Mouse (Mus musculus) liver, adult 2 months (tissue): ENCODE measurements at regions not wholly inside any gene's neighbourhood (a gene's known extent, or its start where the extent isn't known, plus 50 kb on each side); places are given as distances from the start of the nearest gene placed in this dataset.

Experiments used
- DNase-seq: peaks from one replicate; pipeline ENCODE4 v3.0.0-alpha.2; 2011; ENCODE audit warnings: low read depth, low spot score; ENCODE audit errors: extremely low read depth
- H3K27ac ChIP-seq: fragments of 200-500 bp; replicated peaks from 2 replicates; pipeline ENCODE4 v1.5.1; 2012; ENCODE audit warnings: low read depth, mild to moderate bottlenecking, control low read depth, inconsistent platforms, low read length; ENCODE audit not compliant: insufficient read depth
- H3K27me3 ChIP-seq: fragments of 200-500 bp; 2 replicates; pipeline ENCODE4 v1.6.1; 2012; ENCODE audit warnings: mild to moderate bottlenecking, moderate library complexity, low read length, inconsistent platforms; ENCODE audit not compliant: control insufficient read depth, insufficient read depth
- H3K36me3 ChIP-seq: fragments of 200-500 bp; 2 replicates; pipeline ENCODE4 v1.6.1; 2012; ENCODE audit warnings: low read length, inconsistent platforms; ENCODE audit not compliant: control insufficient read depth, insufficient read depth
- H3K4me1 ChIP-seq: fragments of 200-500 bp; 2 replicates; pipeline ENCODE4 v1.6.1; 2011; ENCODE audit warnings: low read length; ENCODE audit not compliant: control insufficient read depth, insufficient read depth
- H3K4me3 ChIP-seq: fragments of 200-500 bp; 2 replicates; pipeline ENCODE4 v1.5.1; 2011; ENCODE audit warnings: low read depth, mild to moderate bottlenecking, control low read depth, low read length, moderate library complexity; ENCODE audit not compliant: insufficient read depth
- H3K79me2 ChIP-seq: fragments of 200-500 bp; 2 replicates; pipeline ENCODE4 v1.6.1; 2012; ENCODE audit warnings: inconsistent platforms, mild to moderate bottlenecking, low read length, moderate library complexity; ENCODE audit not compliant: control insufficient read depth, insufficient read depth
- H3K9ac ChIP-seq: fragments of 200-500 bp; 2 replicates; pipeline ENCODE4 v1.6.1; 2012; ENCODE audit warnings: low read depth, mild to moderate bottlenecking, control low read depth, inconsistent platforms, low read length
- CTCF ChIP-seq: fragments of 200-500 bp; IDR thresholded peaks from 2 replicates; pipeline ENCODE4 v1.5.1; 2011; ENCODE audit warnings: low read depth, low read length, control low read depth
- POLR2A ChIP-seq: fragments of 200-500 bp; IDR thresholded peaks from 2 replicates; pipeline ENCODE4 v1.6.1; 2011; ENCODE audit warnings: low read length, control low read depth; ENCODE audit not compliant: insufficient read depth; ENCODE audit errors: extremely low read depth
- WGBS: fragments of 180-500 bp; shearing (Covaris S2); methylation state at CpG from one replicate; pipeline ENCODE4 v1.1.7; 2018; 5-methylcytosine and 5-hydroxymethylcytosine counted together

- Histone ChIP-seq H3K36me3 (no peaks in the 10 kb centered on the region), H3K27me3 (no peaks in the 10 kb centered on the region), H3K9ac (no peak overlapping the region), H3K79me2 (no peaks in the 10 kb centered on the region), H3K4me3 (no peak overlapping the region), H3K4me1 (peaks cover 2% of the 10 kb centered on the region), H3K27ac (no peak overlapping the region)
- TF ChIP-seq POLR2A (no peak), CTCF (no peak)
- DNase-seq = no peak
- 59% methylated on average over 5 of the region's 5 CpGs for WGBS
Measured at GRCm38 (mm10) chr2:92743911-92744310, 144.4 kb downstream of the Chst1 start.

GRCm38 (mm10) chr2:92747406-92747805, 147.9 kb downstream of the Chst1 start:
- peaks cover 2% of the 10 kb centered on the region for H3K4me1 ChIP-seq
- H3K79me2 ChIP-seq = no peaks in the 10 kb centered on the region
- peak; percentile 32 for DNase-seq
- H3K27me3 ChIP-seq = no peaks in the 10 kb centered on the region
- H3K4me3 ChIP-seq = no peak overlapping the region
- H3K9ac ChIP-seq = no peak overlapping the region
- no peak overlapping the region for H3K27ac ChIP-seq
- TF ChIP-seq CTCF = no peak
- no peak for TF ChIP-seq POLR2A
- H3K36me3 ChIP-seq = no peaks in the 10 kb centered on the region
- 58% methylated on average over 2 of the region's 2 CpGs for WGBS

GRCm38 (mm10) chr2:92750116-92750515, 150.6 kb downstream of the Chst1 start:
- 54% methylated on average over 4 of the region's 4 CpGs for WGBS
- no peaks in the 10 kb centered on the region for H3K4me1 ChIP-seq
- H3K36me3 ChIP-seq = no peaks in the 10 kb centered on the region
- no peak for TF ChIP-seq POLR2A
- no peak for TF ChIP-seq CTCF
- no peaks in the 10 kb centered on the region for H3K27me3 ChIP-seq
- H3K27ac ChIP-seq = 0 out of 2 replicates have a peak overlapping the region, but pooled peaks have one; percentile 18
- no peaks in the 10 kb centered on the region for H3K79me2 ChIP-seq
- H3K4me3 ChIP-seq = no peak overlapping the region
- H3K9ac ChIP-seq = no peak overlapping the region
- no peak for DNase-seq

GRCm38 (mm10) chr2:92750672-92751071, 151.2 kb downstream of the Chst1 start:
- TF ChIP-seq CTCF (no peak), POLR2A (no peak)
- 30% methylated on average over 4 of the region's 4 CpGs for WGBS
- Histone ChIP-seq H3K4me1 (no peaks in the 10 kb centered on the region), H3K27me3 (no peaks in the 10 kb centered on the region), H3K79me2 (no peaks in the 10 kb centered on the region), H3K4me3 (no peak overlapping the region), H3K36me3 (no peaks in the 10 kb centered on the region), H3K9ac (no peak overlapping the region), H3K27ac (0 out of 2 replicates have a peak overlapping the region, but pooled peaks have one; percentile 18)
- peak; percentile 39 for DNase-seq

GRCm38 (mm10) chr2:92751256-92751655, 151.7 kb downstream of the Chst1 start:
- no peaks in the 10 kb centered on the region for H3K27me3 ChIP-seq
- no peak overlapping the region for H3K27ac ChIP-seq
- H3K4me1 ChIP-seq = no peaks in the 10 kb centered on the region
- TF ChIP-seq CTCF = no peak
- no peak for TF ChIP-seq POLR2A
- H3K4me3 ChIP-seq = no peak overlapping the region
- no peaks in the 10 kb centered on the region for H3K79me2 ChIP-seq
- WGBS = 33% methylated on average over 8 of the region's 8 CpGs
- no peaks in the 10 kb centered on the region for H3K36me3 ChIP-seq
- H3K9ac ChIP-seq = no peak overlapping the region
- DNase-seq = no peak

GRCm38 (mm10) chr2:92752156-92752555, 152.6 kb downstream of the Chst1 start:
- Histone ChIP-seq H3K27ac (no peak overlapping the region), H3K79me2 (no peaks in the 10 kb centered on the region), H3K4me3 (no peak overlapping the region), H3K4me1 (no peaks in the 10 kb centered on the region), H3K27me3 (no peaks in the 10 kb centered on the region), H3K9ac (no peak overlapping the region), H3K36me3 (no peaks in the 10 kb centered on the region)
- no peak for DNase-seq
- TF ChIP-seq CTCF = no peak
- TF ChIP-seq POLR2A = no peak
- WGBS = 76% methylated on average over 3 of the region's 3 CpGs
